Mouse (Mus musculus) mesoderm, embryonic 11.5 days (tissue): Measurements from ENCODE around the gene Dusp12.
A peak's percentile ranks its signal among the peaks of the same experiment; 100 is the strongest.

Experiments used
- DNase-seq: peaks from one replicate; pipeline ENCODE4 v3.0.0-alpha.2; 2012; ENCODE audit warnings: low read depth, low spot score

Gene Dusp12

GRCm38 (mm10) chr1:170884978-170885561, at the start of gene Dusp12, which contains the start of gene Gm26620:
Dusp12 (minus strand) TSS chr1:170885540.
Gm26620 (plus strand) TSS chr1:170885065.
- peak; percentile 86 for DNase-seq

GRCm38 (mm10) chr1:170934383-170934782, 49.0 kb upstream of the Dusp12 start:
- no peak for DNase-seq

GRCm38 (mm10) chr1:170933940-170934339, 48.6 kb upstream of the Dusp12 start:
- no peak for DNase-seq

- no peak for DNase-seq
Measured at GRCm38 (mm10) chr1:170933386-170933920, 48.1 kb upstream of the Dusp12 start.

- DNase-seq: no peak
Measured at GRCm38 (mm10) chr1:170932043-170932442, 46.7 kb upstream of the Dusp12 start.

- no peak for DNase-seq
Measured at GRCm38 (mm10) chr1:170929245-170929644, 43.9 kb upstream of the Dusp12 start.

- no peak for DNase-seq
Measured at GRCm38 (mm10) chr1:170928467-170928866, 43.1 kb upstream of the Dusp12 start.

- DNase-seq: no peak
Measured at GRCm38 (mm10) chr1:170927378-170927777, 42.0 kb upstream of the Dusp12 start, which contains the start of gene Fcrla. Fcrla (minus strand) TSS chr1:170927583.

GRCm38 (mm10) chr1:170926941-170927340, 41.6 kb upstream of the Dusp12 start:
- DNase-seq: no peak

GRCm38 (mm10) chr1:170924485-170924884, 39.1 kb upstream of the Dusp12 start:
- DNase-seq: no peak

- no peak for DNase-seq
Measured at GRCm38 (mm10) chr1:170919308-170919707, 34.0 kb upstream of the Dusp12 start.

GRCm38 (mm10) chr1:170915657-170916056, 30.3 kb upstream of the Dusp12 start:
- no peak for DNase-seq

- no peak for DNase-seq
Measured at GRCm38 (mm10) chr1:170912891-170913615, 27.7 kb upstream of the Dusp12 start, which contains the start of gene Fcrlb. Fcrlb (minus strand) TSS chr1:170912941.

GRCm38 (mm10) chr1:170911907-170912660, 26.7 kb upstream of the Dusp12 start:
- DNase-seq: no peak

GRCm38 (mm10) chr1:170908341-170908740, 23.0 kb upstream of the Dusp12 start:
- DNase-seq: peak; percentile 13

- DNase-seq: peak; percentile 51
Measured at GRCm38 (mm10) chr1:170907456-170908191, 22.3 kb upstream of the Dusp12 start.

- DNase-seq: no peak
Measured at GRCm38 (mm10) chr1:170907111-170907455, 21.7 kb upstream of the Dusp12 start.

GRCm38 (mm10) chr1:170903485-170903884, 18.1 kb upstream of the Dusp12 start:
- no peak for DNase-seq

GRCm38 (mm10) chr1:170901536-170902238, 16.3 kb upstream of the Dusp12 start:
- peak; percentile 89 for DNase-seq

- peak; percentile 66 for DNase-seq
Measured at GRCm38 (mm10) chr1:170900799-170901467, 15.6 kb upstream of the Dusp12 start.
